Mouse (Mus musculus) G1E (cell line): Measurements from ENCODE around the gene Ccar1.

Source experiments
- CTCF ChIP-seq: IDR thresholded peaks from 2 replicates; pipeline ENCODE4 v1.5.1; 2012; ENCODE audit warnings: low read depth, low read length, inconsistent platforms, mixed read lengths
- GATA1 ChIP-seq: IDR thresholded peaks from 2 replicates; pipeline ENCODE4 v1.6.1; 2012; ENCODE audit warnings: borderline replicate concordance, low read length, inconsistent platforms, mixed read lengths
- GATA2 ChIP-seq: IDR thresholded peaks from 2 replicates; pipeline ENCODE4 v1.6.1; 2012; ENCODE audit warnings: low read depth, low read length, inconsistent platforms, borderline replicate concordance
- POLR2AphosphoS5 ChIP-seq: IDR thresholded peaks from 2 replicates; pipeline ENCODE4 v1.6.1; 2012; ENCODE audit warnings: low read depth, low read length, inconsistent platforms; ENCODE audit not compliant: insufficient replicate concordance
- TAL1 ChIP-seq: conservative IDR thresholded peaks from 2 replicates; pipeline ENCODE4 v1.6.1; 2012; ENCODE audit warnings: low read depth, low read length, inconsistent platforms, mixed read lengths

GRCm38 (mm10) chr10:62808316-62808715, 16.2 kb upstream of the Ccar1 start:
- no peak for TF ChIP-seq CTCF
- TF ChIP-seq POLR2AphosphoS5: no peak
- no peak for TF ChIP-seq GATA1
- TF ChIP-seq TAL1: no peak
- TF ChIP-seq GATA2: no peak
